Mouse (Mus musculus): ENCODE data around the gene Ankrd54. TPM values are rescaled to one million over a fixed set of nuclear protein-coding genes. Genes with fewer than 3 reads are reported as not detected.

Ankrd54 gene
- 28.2 and 28.7 TPM in 2 replicates for polyA plus RNA-seq (2014; fragmentation: Nextera tagmentation; extraction: Ambion mirVana)

- peaks cover 9% of the 10 kb centered on the region; the same call in 1 of the 2 replicates for H3K4me1 ChIP-seq (ENCODE audit: control insufficient read depth, insufficient read depth, low read length)
- peak; percentile 99 for ATAC-seq (replicated peaks; ENCODE audit: insufficient number of reproducible peaks, low FRiP score, low TSS enrichment)
- peak within 1 kb of the TSS; percentile 84 for H3K4me2 ChIP-seq
- H3K9me3 ChIP-seq (replicated peaks; ENCODE audit: control insufficient read depth, low read length): no peaks in the 10 kb centered on the region
- peaks cover 15% of the 10 kb centered on the region for H3K36me3 ChIP-seq (ENCODE audit: control insufficient read depth, insufficient read depth, low read length)
- H3K27me3 ChIP-seq (ENCODE audit: control insufficient read depth, insufficient read depth, low read length): no peaks in the 10 kb centered on the region
- WGBS (ENCODE audit: insufficient replicate concordance): under 1% methylated on average over 80 of the region's 80 CpGs
- peak within 1 kb of the TSS; percentile 69 for H3K27ac ChIP-seq (ENCODE audit: low read depth, low read length)
- peak within 1 kb of the TSS; percentile 82 for H3K9ac ChIP-seq (ENCODE audit: low read depth, low read length)
- peak within 1 kb of the TSS; percentile 81 for H3K4me3 ChIP-seq (ENCODE audit: low read depth, low read length)
These were observed at the start of gene Ankrd54 for GRCm38 (mm10) chr15:79062376-79063159. TSS of gene Ankrd54 (minus strand) at chr15:79062893.

GRCm38 (mm10) chr15:79111774-79112173 is 49.1 kb upstream of the Ankrd54 start:
- 31% methylated on average over 4 of the region's 4 CpGs for WGBS (ENCODE audit: insufficient replicate concordance)
- Histone ChIP-seq H3K36me3 (ENCODE audit: control insufficient read depth, insufficient read depth, low read length) (peaks cover 17% of the 10 kb centered on the region), H3K9ac (ENCODE audit: low read depth, low read length) (peak overlapping the region; percentile 54; the same call in 1 of the 2 replicates), H3K27ac (ENCODE audit: low read depth, low read length) (peak overlapping the region; percentile 77; the same call in 1 of the 2 replicates), H3K27me3 (ENCODE audit: control insufficient read depth, insufficient read depth, low read length) (no peaks in the 10 kb centered on the region), H3K4me1 (ENCODE audit: control insufficient read depth, insufficient read depth, low read length) (peaks cover 29% of the 10 kb centered on the region), H3K4me2 (peak overlapping the region; percentile 91), H3K4me3 (ENCODE audit: low read depth, low read length) (no peak overlapping the region; the same call in 1 of the 2 replicates), H3K9me3 (replicated peaks; ENCODE audit: control insufficient read depth, low read length) (no peaks in the 10 kb centered on the region)
- 0 out of 2 replicates have a peak, but pooled peaks have one; percentile 22 for ATAC-seq (replicated peaks; ENCODE audit: insufficient number of reproducible peaks, low FRiP score, low TSS enrichment)

GRCm38 (mm10) chr15:79110528-79110927 is 47.8 kb upstream of the Ankrd54 start:
- Histone ChIP-seq H3K4me2 (peak overlapping the region; percentile 91), H3K27ac (ENCODE audit: low read depth, low read length) (no peak overlapping the region), H3K4me3 (ENCODE audit: low read depth, low read length) (peak overlapping the region; percentile 63), H3K36me3 (ENCODE audit: control insufficient read depth, insufficient read depth, low read length) (peaks cover 10% of the 10 kb centered on the region), H3K4me1 (ENCODE audit: control insufficient read depth, insufficient read depth, low read length) (peaks cover 29% of the 10 kb centered on the region), H3K9ac (ENCODE audit: low read depth, low read length) (peak overlapping the region; percentile 90), H3K27me3 (ENCODE audit: control insufficient read depth, insufficient read depth, low read length) (no peaks in the 10 kb centered on the region), H3K9me3 (replicated peaks; ENCODE audit: control insufficient read depth, low read length) (no peaks in the 10 kb centered on the region)
- ATAC-seq (replicated peaks; ENCODE audit: insufficient number of reproducible peaks, low FRiP score, low TSS enrichment): no peak
- WGBS (ENCODE audit: insufficient replicate concordance): 71% methylated on average over 2 of the region's 2 CpGs

- WGBS (ENCODE audit: insufficient replicate concordance): 12% methylated on average over 9 of the region's 9 CpGs
- no peak for ATAC-seq (replicated peaks; ENCODE audit: insufficient number of reproducible peaks, low FRiP score, low TSS enrichment)
- Histone ChIP-seq H3K4me3 (ENCODE audit: low read depth, low read length) (peak overlapping the region; percentile 63), H3K4me1 (ENCODE audit: control insufficient read depth, insufficient read depth, low read length) (peaks cover 29% of the 10 kb centered on the region), H3K9me3 (replicated peaks; ENCODE audit: control insufficient read depth, low read length) (no peaks in the 10 kb centered on the region), H3K27ac (ENCODE audit: low read depth, low read length) (0 out of 2 replicates have a peak overlapping the region, but pooled peaks have one; percentile 11), H3K27me3 (ENCODE audit: control insufficient read depth, insufficient read depth, low read length) (no peaks in the 10 kb centered on the region), H3K9ac (ENCODE audit: low read depth, low read length) (peak overlapping the region; percentile 90), H3K36me3 (ENCODE audit: control insufficient read depth, insufficient read depth, low read length) (peaks cover 5% of the 10 kb centered on the region), H3K4me2 (peak overlapping the region; percentile 91)
These were observed 47.3 kb upstream of the Ankrd54 start for GRCm38 (mm10) chr15:79110031-79110430.

- H3K4me3 ChIP-seq (ENCODE audit: low read depth, low read length): peak overlapping the region; percentile 63
- H3K9ac ChIP-seq (ENCODE audit: low read depth, low read length): peak overlapping the region; percentile 90
- no peaks in the 10 kb centered on the region; the same call in 1 of the 2 replicates for H3K36me3 ChIP-seq (ENCODE audit: control insufficient read depth, insufficient read depth, low read length)
- H3K27me3 ChIP-seq (ENCODE audit: control insufficient read depth, insufficient read depth, low read length): no peaks in the 10 kb centered on the region
- H3K9me3 ChIP-seq (replicated peaks; ENCODE audit: control insufficient read depth, low read length): no peaks in the 10 kb centered on the region
- peak overlapping the region; percentile 91 for H3K4me2 ChIP-seq
- WGBS (ENCODE audit: insufficient replicate concordance): 1% methylated on average over 39 of the region's 46 CpGs
- no peak; the same call in none of the 2 replicates for ATAC-seq (replicated peaks; ENCODE audit: insufficient number of reproducible peaks, low FRiP score, low TSS enrichment)
- peak overlapping the region; percentile 87 for H3K27ac ChIP-seq (ENCODE audit: low read depth, low read length)
- peaks cover 29% of the 10 kb centered on the region for H3K4me1 ChIP-seq (ENCODE audit: control insufficient read depth, insufficient read depth, low read length)
These were observed 46.7 kb upstream of the Ankrd54 start for GRCm38 (mm10) chr15:79109321-79109934.

- Histone ChIP-seq H3K4me3 (ENCODE audit: low read depth, low read length) (peak within 1 kb of the TSS; percentile 63), H3K9ac (ENCODE audit: low read depth, low read length) (peak within 1 kb of the TSS; percentile 90), H3K9me3 (replicated peaks; ENCODE audit: control insufficient read depth, low read length) (no peaks in the 10 kb centered on the region), H3K27me3 (ENCODE audit: control insufficient read depth, insufficient read depth, low read length) (no peaks in the 10 kb centered on the region), H3K27ac (ENCODE audit: low read depth, low read length) (peak within 1 kb of the TSS; percentile 87), H3K36me3 (ENCODE audit: control insufficient read depth, insufficient read depth, low read length) (no peaks in the 10 kb centered on the region), H3K4me1 (ENCODE audit: control insufficient read depth, insufficient read depth, low read length) (peaks cover 29% of the 10 kb centered on the region), H3K4me2 (peak within 1 kb of the TSS; percentile 91)
- under 1% methylated on average over 68 of the region's 85 CpGs for WGBS (ENCODE audit: insufficient replicate concordance)
- ATAC-seq (replicated peaks; ENCODE audit: insufficient number of reproducible peaks, low FRiP score, low TSS enrichment): peak; percentile 69
These were observed 46.0 kb upstream of the Ankrd54 start, which contains the start of gene Micall1 for GRCm38 (mm10) chr15:79108421-79109320. TSS of gene Micall1 (plus strand) at chr15:79108898.

- Histone ChIP-seq H3K4me1 (ENCODE audit: control insufficient read depth, insufficient read depth, low read length) (peaks cover 29% of the 10 kb centered on the region), H3K4me3 (ENCODE audit: low read depth, low read length) (peak overlapping the region; percentile 63), H3K9ac (ENCODE audit: low read depth, low read length) (peak overlapping the region; percentile 90), H3K9me3 (replicated peaks; ENCODE audit: control insufficient read depth, low read length) (no peaks in the 10 kb centered on the region), H3K36me3 (ENCODE audit: control insufficient read depth, insufficient read depth, low read length) (no peaks in the 10 kb centered on the region), H3K27ac (ENCODE audit: low read depth, low read length) (peak overlapping the region; percentile 87), H3K4me2 (peak overlapping the region; percentile 91), H3K27me3 (ENCODE audit: control insufficient read depth, insufficient read depth, low read length) (no peaks in the 10 kb centered on the region)
- WGBS (ENCODE audit: insufficient replicate concordance): 17% methylated on average over 7 of the region's 7 CpGs
- no peak for ATAC-seq (replicated peaks; ENCODE audit: insufficient number of reproducible peaks, low FRiP score, low TSS enrichment)
These were observed 45.3 kb upstream of the Ankrd54 start for GRCm38 (mm10) chr15:79107966-79108365.

- ATAC-seq (replicated peaks; ENCODE audit: insufficient number of reproducible peaks, low FRiP score, low TSS enrichment): no peak
- H3K9me3 ChIP-seq (replicated peaks; ENCODE audit: control insufficient read depth, low read length): no peaks in the 10 kb centered on the region
- H3K4me3 ChIP-seq (ENCODE audit: low read depth, low read length): no peak overlapping the region
- WGBS (ENCODE audit: insufficient replicate concordance): 44% methylated on average over 2 of the region's 2 CpGs
- H3K9ac ChIP-seq (ENCODE audit: low read depth, low read length): no peak overlapping the region
- H3K36me3 ChIP-seq (ENCODE audit: control insufficient read depth, insufficient read depth, low read length): no peaks in the 10 kb centered on the region
- H3K27ac ChIP-seq (ENCODE audit: low read depth, low read length): no peak overlapping the region
- no peak overlapping the region for H3K4me2 ChIP-seq
- H3K4me1 ChIP-seq (ENCODE audit: control insufficient read depth, insufficient read depth, low read length): peaks cover 31% of the 10 kb centered on the region
- H3K27me3 ChIP-seq (ENCODE audit: control insufficient read depth, insufficient read depth, low read length): no peaks in the 10 kb centered on the region
These were observed 43.1 kb upstream of the Ankrd54 start for GRCm38 (mm10) chr15:79105804-79106203.

Data from heart, embryonic 11.5 days (tissue).